Mouse (Mus musculus): Measurements from ENCODE around the gene Plcb1. TPM values are rescaled to one million over a fixed set of nuclear protein-coding genes. Genes with fewer than 3 reads are reported as not detected.

Plcb1 gene
- polyA plus RNA-seq, 1 experiment from 2014 or later, result 7.9 TPM

- Histone ChIP-seq H3K36me3 (ENCODE audit: control insufficient read depth, insufficient read depth, low read length) (no peaks in the 10 kb centered on the region), H3K4me1 (replicated peaks; ENCODE audit: control insufficient read depth, insufficient read depth, low read length) (no peaks in the 10 kb centered on the region), H3K9me3 (ENCODE audit: control insufficient read depth, low read length) (no peaks in the 10 kb centered on the region), H3K4me2 (no peak overlapping the region), H3K27ac (ENCODE audit: low read depth, low read length) (no peak overlapping the region), H3K4me3 (ENCODE audit: low read depth, low read length) (no peak overlapping the region), H3K9ac (ENCODE audit: low read depth, low read length) (no peak overlapping the region), H3K27me3 (replicated peaks; ENCODE audit: control insufficient read depth, insufficient read depth, low read length) (no peaks in the 10 kb centered on the region)
- DNase-seq (ENCODE audit: low spot score), result no peak
- no peak for ATAC-seq (replicated peaks; ENCODE audit: low FRiP score)
- 82% methylated on average over 3 of the region's 3 CpGs for WGBS
Measured at GRCm38 (mm10) chr2:135114501-135115128, 328.7 kb downstream of the Plcb1 start.

DNA sequence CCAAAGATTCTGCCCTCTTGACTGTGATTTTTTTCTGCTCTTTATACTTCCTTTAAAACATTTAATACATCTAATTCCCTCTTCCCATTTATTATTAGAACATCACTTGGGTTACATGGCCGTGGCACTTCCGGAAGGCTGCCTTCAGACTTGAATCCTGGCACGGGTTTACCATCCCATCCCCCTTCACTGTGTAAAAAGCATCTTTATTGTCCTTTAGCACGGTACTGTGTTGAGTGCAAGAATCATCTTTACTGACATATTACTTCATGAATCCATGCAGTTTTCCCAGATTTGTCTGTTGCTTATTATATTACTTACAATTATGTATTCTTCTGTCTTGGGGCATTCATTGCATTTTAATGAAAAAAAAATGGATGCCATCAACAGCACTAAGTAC, 337.2 kb downstream of the Plcb1 start:
- 81% methylated on average over 4 of the region's 4 CpGs for WGBS
- H3K9ac ChIP-seq (ENCODE audit: low read depth, low read length), result no peak overlapping the region
- H3K27ac ChIP-seq (ENCODE audit: low read depth, low read length), result no peak overlapping the region
- no peaks in the 10 kb centered on the region for H3K27me3 ChIP-seq (replicated peaks; ENCODE audit: control insufficient read depth, insufficient read depth, low read length)
- no peak overlapping the region for H3K4me3 ChIP-seq (ENCODE audit: low read depth, low read length)
- H3K4me2 ChIP-seq, result no peak overlapping the region
- H3K4me1 ChIP-seq (replicated peaks; ENCODE audit: control insufficient read depth, insufficient read depth, low read length), result no peaks in the 10 kb centered on the region
- H3K36me3 ChIP-seq (ENCODE audit: control insufficient read depth, insufficient read depth, low read length), result no peaks in the 10 kb centered on the region
- ATAC-seq (replicated peaks; ENCODE audit: low FRiP score) (no peak), DNase-seq (ENCODE audit: low spot score) (no peak)
- H3K9me3 ChIP-seq (ENCODE audit: control insufficient read depth, low read length), result no peaks in the 10 kb centered on the region

- Histone ChIP-seq H3K36me3 (ENCODE audit: control insufficient read depth, insufficient read depth, low read length) (no peaks in the 10 kb centered on the region), H3K9ac (ENCODE audit: low read depth, low read length) (no peak overlapping the region), H3K4me3 (ENCODE audit: low read depth, low read length) (no peak overlapping the region), H3K27me3 (replicated peaks; ENCODE audit: control insufficient read depth, insufficient read depth, low read length) (no peaks in the 10 kb centered on the region), H3K9me3 (ENCODE audit: control insufficient read depth, low read length) (no peaks in the 10 kb centered on the region), H3K4me2 (no peak overlapping the region), H3K27ac (ENCODE audit: low read depth, low read length) (no peak overlapping the region), H3K4me1 (replicated peaks; ENCODE audit: control insufficient read depth, insufficient read depth, low read length) (no peaks in the 10 kb centered on the region)
- ATAC-seq (replicated peaks; ENCODE audit: low FRiP score), result 0 out of 2 replicates have a peak, but pooled peaks have one; percentile 36
- 73% methylated on average over 4 of the region's 4 CpGs for WGBS
- DNase-seq (ENCODE audit: low spot score), result no peak
Measured at GRCm38 (mm10) chr2:135123695-135124343, 338.0 kb downstream of the Plcb1 start.

GRCm38 (mm10) chr2:135140576-135140975, 354.7 kb downstream of the Plcb1 start:
- no peaks in the 10 kb centered on the region for H3K4me1 ChIP-seq (replicated peaks; ENCODE audit: control insufficient read depth, insufficient read depth, low read length)
- no peak overlapping the region for H3K9ac ChIP-seq (ENCODE audit: low read depth, low read length)
- no peak overlapping the region for H3K4me3 ChIP-seq (ENCODE audit: low read depth, low read length)
- WGBS, result 25% methylated on average over 8 of the region's 8 CpGs
- DNase-seq (ENCODE audit: low spot score) (no peak), ATAC-seq (replicated peaks; ENCODE audit: low FRiP score) (no peak)
- H3K27me3 ChIP-seq (replicated peaks; ENCODE audit: control insufficient read depth, insufficient read depth, low read length), result no peaks in the 10 kb centered on the region
- no peak overlapping the region for H3K4me2 ChIP-seq
- no peak overlapping the region for H3K27ac ChIP-seq (ENCODE audit: low read depth, low read length)
- H3K36me3 ChIP-seq (ENCODE audit: control insufficient read depth, insufficient read depth, low read length), result no peaks in the 10 kb centered on the region
- no peaks in the 10 kb centered on the region for H3K9me3 ChIP-seq (ENCODE audit: control insufficient read depth, low read length)

GRCm38 (mm10) chr2:135152289-135152688, 366.4 kb downstream of the Plcb1 start:
- no peak for DNase-seq (ENCODE audit: low spot score)
- H3K36me3 ChIP-seq (ENCODE audit: control insufficient read depth, insufficient read depth, low read length), result no peaks in the 10 kb centered on the region
- no peaks in the 10 kb centered on the region for H3K9me3 ChIP-seq (ENCODE audit: control insufficient read depth, low read length)
- H3K27me3 ChIP-seq (replicated peaks; ENCODE audit: control insufficient read depth, insufficient read depth, low read length), result no peaks in the 10 kb centered on the region
- no peak overlapping the region for H3K9ac ChIP-seq (ENCODE audit: low read depth, low read length)
- H3K4me1 ChIP-seq (replicated peaks; ENCODE audit: control insufficient read depth, insufficient read depth, low read length), result no peaks in the 10 kb centered on the region
- no peak for ATAC-seq (replicated peaks; ENCODE audit: low FRiP score)
- WGBS, result 79% methylated on average over 7 of the region's 7 CpGs
- no peak overlapping the region for H3K27ac ChIP-seq (ENCODE audit: low read depth, low read length)
- H3K4me2 ChIP-seq, result no peak overlapping the region
- no peak overlapping the region for H3K4me3 ChIP-seq (ENCODE audit: low read depth, low read length)

GRCm38 (mm10) chr2:135153248-135153647, 367.4 kb downstream of the Plcb1 start:
- Histone ChIP-seq H3K4me1 (replicated peaks; ENCODE audit: control insufficient read depth, insufficient read depth, low read length) (no peaks in the 10 kb centered on the region), H3K9me3 (ENCODE audit: control insufficient read depth, low read length) (no peaks in the 10 kb centered on the region), H3K27ac (ENCODE audit: low read depth, low read length) (no peak overlapping the region), H3K9ac (ENCODE audit: low read depth, low read length) (no peak overlapping the region), H3K36me3 (ENCODE audit: control insufficient read depth, insufficient read depth, low read length) (no peaks in the 10 kb centered on the region), H3K27me3 (replicated peaks; ENCODE audit: control insufficient read depth, insufficient read depth, low read length) (no peaks in the 10 kb centered on the region), H3K4me3 (ENCODE audit: low read depth, low read length) (no peak overlapping the region), H3K4me2 (no peak overlapping the region)
- 90% methylated on average over 4 of the region's 4 CpGs for WGBS
- DNase-seq (ENCODE audit: low spot score), result no peak
- ATAC-seq (replicated peaks; ENCODE audit: low FRiP score), result no peak

DNA sequence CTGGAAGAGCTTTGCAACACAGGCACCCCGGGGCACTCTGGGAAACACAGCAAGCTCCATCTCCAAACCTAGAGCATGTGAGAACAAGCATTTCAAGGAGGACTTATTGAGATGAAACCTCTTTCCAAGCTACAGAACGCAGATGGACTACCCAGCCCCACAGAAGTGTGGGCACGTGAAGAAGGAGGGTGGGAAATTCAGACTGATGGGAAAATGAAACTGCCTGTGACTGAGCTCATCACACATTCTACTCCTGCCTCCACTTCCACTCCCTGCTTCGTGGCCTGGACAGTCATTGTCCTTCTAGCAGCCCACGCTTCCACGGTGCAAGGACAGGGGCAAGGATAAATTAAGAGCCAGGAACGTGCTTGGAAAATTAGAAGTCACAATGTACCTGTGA, 370.2 kb downstream of the Plcb1 start:
- ATAC-seq (replicated peaks; ENCODE audit: low FRiP score), result no peak
- no peak overlapping the region for H3K4me3 ChIP-seq (ENCODE audit: low read depth, low read length)
- no peaks in the 10 kb centered on the region for H3K9me3 ChIP-seq (ENCODE audit: control insufficient read depth, low read length)
- H3K27ac ChIP-seq (ENCODE audit: low read depth, low read length), result no peak overlapping the region
- H3K4me1 ChIP-seq (replicated peaks; ENCODE audit: control insufficient read depth, insufficient read depth, low read length), result no peaks in the 10 kb centered on the region
- no peak overlapping the region for H3K4me2 ChIP-seq
- no peaks in the 10 kb centered on the region for H3K27me3 ChIP-seq (replicated peaks; ENCODE audit: control insufficient read depth, insufficient read depth, low read length)
- H3K9ac ChIP-seq (ENCODE audit: low read depth, low read length), result no peak overlapping the region
- 81% methylated on average over 7 of the region's 7 CpGs for WGBS
- H3K36me3 ChIP-seq (ENCODE audit: control insufficient read depth, insufficient read depth, low read length), result no peaks in the 10 kb centered on the region
- no peak for DNase-seq (ENCODE audit: low spot score)

DNA sequence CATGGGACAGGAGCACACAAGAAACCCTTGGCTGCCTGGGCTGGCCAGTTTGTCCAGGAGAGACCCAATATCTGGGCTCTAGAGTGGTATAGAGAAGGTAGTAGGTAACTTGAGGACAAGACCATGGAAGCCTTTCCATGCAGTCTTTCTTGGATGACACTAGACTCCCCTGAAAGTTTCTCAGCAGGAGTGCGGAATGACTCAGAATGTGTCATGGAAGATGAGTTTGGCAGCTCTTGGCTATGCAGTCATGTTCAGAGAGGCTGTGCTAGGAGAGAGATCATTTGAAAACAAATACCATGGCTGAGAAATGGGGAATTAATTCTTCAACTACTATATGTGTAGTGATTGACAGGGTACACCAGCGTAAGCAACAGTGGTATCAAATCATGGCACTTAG, 372.1 kb downstream of the Plcb1 start:
- 93% methylated on average over 2 of the region's 2 CpGs for WGBS
- H3K4me2 ChIP-seq, result no peak overlapping the region
- H3K9ac ChIP-seq (ENCODE audit: low read depth, low read length), result no peak overlapping the region
- DNase-seq (ENCODE audit: low spot score) (no peak), ATAC-seq (replicated peaks; ENCODE audit: low FRiP score) (no peak)
- no peak overlapping the region for H3K4me3 ChIP-seq (ENCODE audit: low read depth, low read length)
- no peak overlapping the region for H3K27ac ChIP-seq (ENCODE audit: low read depth, low read length)
- H3K36me3 ChIP-seq (ENCODE audit: control insufficient read depth, insufficient read depth, low read length), result no peaks in the 10 kb centered on the region
- no peaks in the 10 kb centered on the region for H3K9me3 ChIP-seq (ENCODE audit: control insufficient read depth, low read length)
- H3K4me1 ChIP-seq (replicated peaks; ENCODE audit: control insufficient read depth, insufficient read depth, low read length), result no peaks in the 10 kb centered on the region
- H3K27me3 ChIP-seq (replicated peaks; ENCODE audit: control insufficient read depth, insufficient read depth, low read length), result no peaks in the 10 kb centered on the region

- Histone ChIP-seq H3K4me1 (replicated peaks; ENCODE audit: control insufficient read depth, insufficient read depth, low read length) (no peaks in the 10 kb centered on the region), H3K4me3 (ENCODE audit: low read depth, low read length) (no peak overlapping the region), H3K9me3 (ENCODE audit: control insufficient read depth, low read length) (no peaks in the 10 kb centered on the region), H3K36me3 (ENCODE audit: control insufficient read depth, insufficient read depth, low read length) (no peaks in the 10 kb centered on the region), H3K9ac (ENCODE audit: low read depth, low read length) (no peak overlapping the region), H3K27me3 (replicated peaks; ENCODE audit: control insufficient read depth, insufficient read depth, low read length) (no peaks in the 10 kb centered on the region), H3K4me2 (no peak overlapping the region), H3K27ac (ENCODE audit: low read depth, low read length) (no peak overlapping the region)
- WGBS, result 74% methylated on average over 4 of the region's 4 CpGs
- ATAC-seq (replicated peaks; ENCODE audit: low FRiP score), result no peak
- no peak for DNase-seq (ENCODE audit: low spot score)
Measured at GRCm38 (mm10) chr2:135161673-135162072, 375.8 kb downstream of the Plcb1 start.

Data from liver, embryonic 11.5 days (tissue).